In the genomic region with DNA sequence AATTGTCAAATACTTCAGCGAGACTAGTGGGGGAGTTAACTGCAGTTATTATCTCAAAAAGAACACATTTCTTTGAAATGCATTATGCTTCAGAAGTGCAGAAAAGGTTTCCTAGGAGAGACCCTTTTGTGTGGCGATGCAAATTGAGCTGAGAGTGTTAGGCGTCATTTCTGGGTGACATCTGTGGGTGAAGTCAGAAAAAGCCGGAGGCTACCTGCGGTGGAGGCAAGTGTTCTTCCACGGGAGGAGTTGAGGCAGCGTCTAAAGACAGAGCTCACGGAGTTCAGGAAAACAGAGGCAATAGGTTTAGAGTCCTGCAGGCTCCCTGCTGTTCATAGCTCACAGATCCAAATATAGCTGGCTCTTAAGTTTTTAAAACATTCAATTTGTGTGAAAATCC, we compare ENCODE assay signal across 10 mouse cellular contexts. TPM values are rescaled to one million over a fixed set of nuclear protein-coding genes. Genes with fewer than 3 reads are reported as not detected.
A peak's percentile ranks its signal among the peaks of the same experiment; 100 is the strongest.
DNase-seq lines count a peak whose midpoint lies in the region; ATAC-seq lines count a peak whose summit lies in the region.
"Had no signal": no experiment of that assay in that cellular context is flagged by ENCODE, and none has a peak within 500 bp of the region (broad histone marks: within the 10 kb centered on the region; RNA-seq: fewer than 3 reads in every experiment).

No protein-coding gene starts in this region.

- H3K4me2 ChIP-seq in heart, embryonic 15.5 days, result peak overlapping the region; percentile 24
- H3K4me2 ChIP-seq in limb, embryonic 13.5 days (replicated peaks), result peak overlapping the region; percentile 25

- H3K27ac ChIP-seq in heart, embryonic 15.5 days, result no peak overlapping the region
- no peak overlapping the region for H3K27ac ChIP-seq in limb, embryonic 13.5 days

- WGBS in heart, embryonic 15.5 days, result 32% methylated on average over 8 of the region's 8 CpGs
- 17% methylated on average over 8 of the region's 8 CpGs for WGBS in limb, embryonic 13.5 days

- no peaks in the 10 kb centered on the region for H3K9me3 ChIP-seq in heart, embryonic 15.5 days (replicated peaks)
- no peaks in the 10 kb centered on the region for H3K9me3 ChIP-seq in limb, embryonic 13.5 days

- no peak overlapping the region for H3K9ac ChIP-seq in heart, embryonic 15.5 days
- no peak overlapping the region; the same call in 1 of the 2 replicates for H3K9ac ChIP-seq in limb, embryonic 13.5 days

- no peaks in the 10 kb centered on the region for H3K27me3 ChIP-seq in heart, embryonic 15.5 days
- H3K27me3 ChIP-seq in limb, embryonic 13.5 days, result peaks cover 5% of the 10 kb centered on the region; the same call in 1 of the 2 replicates

- DNase-seq in heart, adult 18-20 months, result no peak
- peak; percentile 18 for DNase-seq in right cerebral cortex, adult 18-20 months
- no peak for DNase-seq in right cerebral cortex, postnatal 14 days
- no peak for DNase-seq in spleen, adult 18-20 months
- no peak for DNase-seq in gastrocnemius, postnatal 4 days (ENCODE audit: low spot score in 2 of 2)
- DNase-seq in right cerebral cortex, postnatal 36 days (ENCODE audit: low spot score in 2 of 2), result no peak
- DNase-seq: adrenal gland, adult 8-10 months; thymus, postnatal 4 days had no signal

- H3K36me3 ChIP-seq in heart, embryonic 15.5 days, result no peaks in the 10 kb centered on the region
- no peaks in the 10 kb centered on the region for H3K36me3 ChIP-seq in limb, embryonic 13.5 days

- no peak overlapping the region for H3K4me3 ChIP-seq in heart, embryonic 15.5 days
- H3K4me3 ChIP-seq in limb, embryonic 13.5 days, result no peak overlapping the region

- no peak for ATAC-seq in heart, embryonic 15.5 days (replicated peaks; ENCODE audit: insufficient number of reproducible peaks, insufficient read depth, low FRiP score, low read depth)
- ATAC-seq in limb, embryonic 13.5 days (ENCODE audit: low FRiP score, low read depth), result no peak

- H3K4me1 ChIP-seq in heart, embryonic 15.5 days (replicated peaks), result no peaks in the 10 kb centered on the region
- peaks cover 4% of the 10 kb centered on the region; the same call in 1 of the 2 replicates for H3K4me1 ChIP-seq in limb, embryonic 13.5 days

RNA-seq across cellular contexts. Expression of a gene that starts 44.1 kb away (rescaled TPM):
- polyA plus RNA-seq in heart, embryonic 15.5 days (2015; fragmentation: Nextera tagmentation; extraction: Ambion mirVana), result 1.4 and 1.9 TPM in 2 replicates
- total RNA-seq in heart, adult 18-20 months (2021), result 1 to 10 TPM; 6.6 to 6.8 TPM
- 1.1 and 1.2 TPM in 2 replicates for polyA plus RNA-seq in limb, embryonic 13.5 days (2015; fragmentation: Nextera tagmentation; extraction: Ambion mirVana)
- 1 to 10 TPM; 8.6 to 8.9 TPM for total RNA-seq in gastrocnemius, postnatal 4 days (2021)
